Mouse (Mus musculus): ENCODE data around the gene Golga7b. TPM values are rescaled to one million over a fixed set of nuclear protein-coding genes. Genes with fewer than 3 reads are reported as not detected.

Gene Golga7b
- total and polyA plus RNA-seq, 3 experiments, result 0.50 to 1.0 (median 0.75) TPM

GRCm38 (mm10) chr19:42209485-42209884, 37.9 kb upstream of the Golga7b start:
- H3K79me2 ChIP-seq (replicated peaks; ENCODE audit: control insufficient read depth, insufficient read depth, low read length), result no peaks in the 10 kb centered on the region
- no peaks in the 10 kb centered on the region for H3K36me3 ChIP-seq (ENCODE audit: control insufficient read depth, insufficient read depth, low read length)
- H3K4me1 ChIP-seq (ENCODE audit: control insufficient read depth, insufficient read depth, low read length), result no peaks in the 10 kb centered on the region; the same call in 1 of the 2 replicates
- no peaks in the 10 kb centered on the region for H3K27me3 ChIP-seq (ENCODE audit: control insufficient read depth, insufficient read depth, low read length)
- TF ChIP-seq CTCF (IDR thresholded peaks at IDR 0.05) (no peak), EP300 (IDR thresholded peaks at IDR 0.05; ENCODE audit: insufficient read depth, low read depth, low read length) (no peak), POLR2A (IDR thresholded peaks at IDR 0.05; ENCODE audit: insufficient read depth, low read depth, low read length) (no peak)
- intact Hi-C loops (cut with DNase I), result no loop called here
- 71% methylated on average over 7 of the region's 7 CpGs for WGBS
- no peak overlapping the region for H3K9ac ChIP-seq (ENCODE audit: low read depth, low read length)
- DNase-seq, result no peak
- H3K4me3 ChIP-seq, result no peak overlapping the region
- H3K27ac ChIP-seq, result no peak overlapping the region

DNA sequence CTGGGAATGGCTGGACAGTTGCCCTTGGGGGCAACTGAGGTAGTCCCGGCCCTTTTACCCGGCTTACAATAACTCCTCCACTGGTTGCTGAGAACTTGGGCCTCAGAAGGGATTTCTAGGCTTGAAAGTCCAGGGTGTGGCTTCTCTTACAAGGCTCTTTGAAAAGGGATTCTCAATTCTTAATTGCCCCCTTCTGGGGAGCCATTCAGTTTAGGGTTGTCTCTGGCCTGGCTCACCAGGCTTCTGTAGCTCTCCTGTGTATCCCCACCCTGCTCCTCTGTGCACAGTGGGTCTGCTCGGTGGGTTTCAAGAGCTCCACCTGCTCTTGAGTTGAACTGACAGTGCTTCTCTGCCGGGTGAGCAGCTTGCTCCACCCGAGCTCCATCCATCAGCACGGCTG, 37.4 kb upstream of the Golga7b start:
- intact Hi-C loops (cut with DNase I), result no loop called here
- no peaks in the 10 kb centered on the region for H3K79me2 ChIP-seq (replicated peaks; ENCODE audit: control insufficient read depth, insufficient read depth, low read length)
- H3K4me3 ChIP-seq, result no peak overlapping the region
- no peak overlapping the region for H3K27ac ChIP-seq
- H3K36me3 ChIP-seq (ENCODE audit: control insufficient read depth, insufficient read depth, low read length), result no peaks in the 10 kb centered on the region
- H3K27me3 ChIP-seq (ENCODE audit: control insufficient read depth, insufficient read depth, low read length), result no peaks in the 10 kb centered on the region
- WGBS, result 59% methylated on average over 6 of the region's 6 CpGs
- DNase-seq, result no peak
- TF ChIP-seq CTCF (IDR thresholded peaks at IDR 0.05) (no peak), POLR2A (IDR thresholded peaks at IDR 0.05; ENCODE audit: insufficient read depth, low read depth, low read length) (no peak), EP300 (IDR thresholded peaks at IDR 0.05; ENCODE audit: insufficient read depth, low read depth, low read length) (no peak)
- H3K9ac ChIP-seq (ENCODE audit: low read depth, low read length), result no peak overlapping the region
- no peaks in the 10 kb centered on the region for H3K4me1 ChIP-seq (ENCODE audit: control insufficient read depth, insufficient read depth, low read length)

GRCm38 (mm10) chr19:42211936-42212335, 35.4 kb upstream of the Golga7b start:
- no peaks in the 10 kb centered on the region for H3K27me3 ChIP-seq (ENCODE audit: control insufficient read depth, insufficient read depth, low read length)
- no peak overlapping the region for H3K4me3 ChIP-seq
- H3K27ac ChIP-seq, result no peak overlapping the region
- no peaks in the 10 kb centered on the region for H3K36me3 ChIP-seq (ENCODE audit: control insufficient read depth, insufficient read depth, low read length)
- TF ChIP-seq EP300 (IDR thresholded peaks at IDR 0.05; ENCODE audit: insufficient read depth, low read depth, low read length), result no peak
- no peak for TF ChIP-seq POLR2A (IDR thresholded peaks at IDR 0.05; ENCODE audit: insufficient read depth, low read depth, low read length)
- TF ChIP-seq CTCF (IDR thresholded peaks at IDR 0.05), result no peak
- DNase-seq, result no peak
- WGBS, result 10% methylated on average over 8 of the region's 8 CpGs
- intact Hi-C loops (cut with DNase I), result no loop called here
- H3K4me1 ChIP-seq (ENCODE audit: control insufficient read depth, insufficient read depth, low read length), result no peaks in the 10 kb centered on the region
- no peak overlapping the region for H3K9ac ChIP-seq (ENCODE audit: low read depth, low read length)
- H3K79me2 ChIP-seq (replicated peaks; ENCODE audit: control insufficient read depth, insufficient read depth, low read length), result no peaks in the 10 kb centered on the region

DNA sequence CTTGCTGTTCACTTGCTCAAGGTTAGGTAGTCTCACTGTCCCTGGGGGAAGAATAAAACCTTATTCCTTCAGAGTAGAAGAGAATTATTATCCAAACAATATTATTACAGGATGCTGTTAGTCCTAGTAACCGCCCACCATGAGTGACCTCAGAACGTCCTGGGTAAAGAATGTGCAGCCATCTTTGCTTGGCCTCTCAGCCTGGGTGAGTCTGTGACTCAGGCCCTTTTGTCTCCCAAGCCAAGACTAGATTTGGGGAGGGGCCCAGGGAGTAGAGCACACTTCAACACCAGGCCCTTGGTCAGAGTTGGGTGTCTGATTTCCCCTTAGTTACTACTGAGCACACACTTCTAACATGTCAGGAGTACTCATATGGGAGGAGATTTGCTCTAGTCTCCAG, 32.8 kb upstream of the Golga7b start:
- H3K36me3 ChIP-seq (ENCODE audit: control insufficient read depth, insufficient read depth, low read length), result no peaks in the 10 kb centered on the region
- WGBS, result 70% methylated on average over 2 of the region's 2 CpGs
- H3K4me1 ChIP-seq (ENCODE audit: control insufficient read depth, insufficient read depth, low read length), result no peaks in the 10 kb centered on the region
- no peak overlapping the region for H3K27ac ChIP-seq
- no peak for DNase-seq
- intact Hi-C loops (cut with DNase I), result no loop called here
- no peak overlapping the region for H3K4me3 ChIP-seq
- no peaks in the 10 kb centered on the region for H3K27me3 ChIP-seq (ENCODE audit: control insufficient read depth, insufficient read depth, low read length)
- H3K9ac ChIP-seq (ENCODE audit: low read depth, low read length), result no peak overlapping the region
- no peak for TF ChIP-seq POLR2A (IDR thresholded peaks at IDR 0.05; ENCODE audit: insufficient read depth, low read depth, low read length)
- no peak for TF ChIP-seq CTCF (IDR thresholded peaks at IDR 0.05)
- no peak for TF ChIP-seq EP300 (IDR thresholded peaks at IDR 0.05; ENCODE audit: insufficient read depth, low read depth, low read length)
- no peaks in the 10 kb centered on the region for H3K79me2 ChIP-seq (replicated peaks; ENCODE audit: control insufficient read depth, insufficient read depth, low read length)

DNA sequence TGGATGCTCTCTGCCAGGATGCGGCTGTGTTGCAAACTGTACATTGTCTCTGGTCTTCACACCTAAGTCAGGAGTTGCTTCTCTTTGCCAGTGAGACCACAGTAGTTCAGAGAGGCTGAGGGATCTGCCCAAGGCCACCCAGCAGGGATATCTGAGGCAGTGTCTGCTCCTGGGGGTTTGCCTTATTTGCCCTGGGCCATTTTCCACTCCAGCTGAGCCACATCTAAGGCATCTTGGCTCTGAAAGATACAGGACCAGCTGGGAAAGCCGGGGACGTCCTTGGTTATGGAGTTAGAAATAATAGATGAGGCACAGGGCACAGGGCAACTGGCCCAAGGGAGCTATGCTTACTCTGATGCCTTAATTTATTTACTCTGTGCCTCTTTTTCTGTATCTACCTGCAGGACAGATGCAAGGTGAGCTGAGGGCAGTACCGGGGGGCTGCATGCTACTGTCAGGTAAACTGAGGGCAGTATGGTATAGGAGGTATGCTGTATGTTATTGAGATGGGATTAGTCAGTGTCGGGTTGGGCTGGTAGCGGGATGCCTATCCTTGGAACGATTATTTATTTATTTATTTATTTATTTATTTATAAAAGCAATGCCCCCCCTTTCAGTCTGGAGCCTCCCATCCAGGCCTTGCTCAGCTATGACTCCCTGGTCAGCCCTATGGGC, 30.5 kb upstream of the Golga7b start:
- no peaks in the 10 kb centered on the region for H3K4me1 ChIP-seq (ENCODE audit: control insufficient read depth, insufficient read depth, low read length)
- intact Hi-C loops (cut with DNase I), result loop anchor here (1.0 kb wide), 1 partner anchor 55 kb away; no protein-coding TSS in a partner anchor
- H3K4me3 ChIP-seq, result no peak overlapping the region
- no peaks in the 10 kb centered on the region for H3K36me3 ChIP-seq (ENCODE audit: control insufficient read depth, insufficient read depth, low read length)
- TF ChIP-seq EP300 (IDR thresholded peaks at IDR 0.05; ENCODE audit: insufficient read depth, low read depth, low read length), result no peak
- TF ChIP-seq POLR2A (IDR thresholded peaks at IDR 0.05; ENCODE audit: insufficient read depth, low read depth, low read length), result no peak
- no peak for TF ChIP-seq CTCF (IDR thresholded peaks at IDR 0.05)
- no peak overlapping the region for H3K27ac ChIP-seq
- DNase-seq, result no peak
- 64% methylated on average over 7 of the region's 7 CpGs for WGBS
- no peaks in the 10 kb centered on the region for H3K27me3 ChIP-seq (ENCODE audit: control insufficient read depth, insufficient read depth, low read length)
- H3K79me2 ChIP-seq (replicated peaks; ENCODE audit: control insufficient read depth, insufficient read depth, low read length), result no peaks in the 10 kb centered on the region
- H3K9ac ChIP-seq (ENCODE audit: low read depth, low read length), result no peak overlapping the region

- no peak overlapping the region for H3K9ac ChIP-seq (ENCODE audit: low read depth, low read length)
- TF ChIP-seq CTCF (IDR thresholded peaks at IDR 0.05), result peak; percentile 79
- no peak for TF ChIP-seq EP300 (IDR thresholded peaks at IDR 0.05; ENCODE audit: insufficient read depth, low read depth, low read length)
- no peak for TF ChIP-seq POLR2A (IDR thresholded peaks at IDR 0.05; ENCODE audit: insufficient read depth, low read depth, low read length)
- H3K4me1 ChIP-seq (ENCODE audit: control insufficient read depth, insufficient read depth, low read length), result no peaks in the 10 kb centered on the region
- no peaks in the 10 kb centered on the region for H3K36me3 ChIP-seq (ENCODE audit: control insufficient read depth, insufficient read depth, low read length)
- peak in 1 of 2 experiments; percentile 30 for DNase-seq
- 6% methylated on average over 2 of the region's 2 CpGs for WGBS
- H3K27ac ChIP-seq, result no peak overlapping the region
- no peak overlapping the region for H3K4me3 ChIP-seq
- H3K27me3 ChIP-seq (ENCODE audit: control insufficient read depth, insufficient read depth, low read length), result no peaks in the 10 kb centered on the region
- intact Hi-C loops (cut with DNase I), result loop anchor here (1.0 kb wide), 1 partner anchor 55 kb away; no protein-coding TSS in a partner anchor
- H3K79me2 ChIP-seq (replicated peaks; ENCODE audit: control insufficient read depth, insufficient read depth, low read length), result no peaks in the 10 kb centered on the region
These were observed 30.0 kb upstream of the Golga7b start for GRCm38 (mm10) chr19:42217374-42217763.

All from heart, adult 2 months (tissue).